Mouse (Mus musculus) adipose tissue, adult 10 weeks (tissue): ENCODE measurements around the gene Dcaf12l2. TPM values are rescaled to one million over a fixed set of nuclear protein-coding genes. Genes with fewer than 3 reads are reported as not detected.

Experiments used
- polyA plus RNA-seq: library from polyadenylated mRNA; stranded (reverse); fragments of 350-450 nt; fragmentation: Illumina TruSeq; extraction: RNeasy Lipid Tissue Mini Kit (QIAGEN cat#74804); gene quantifications from one replicate; pipeline ENCODE4 v1.2.3, GENCODE M21; 2014; ENCODE audit warnings: low read depth, low replicate concordance

The Dcaf12l2 gene
- polyA plus RNA-seq = 0.16 TPM

GRCm38 (mm10) chrX:44367646-44368521, at the start of gene Dcaf12l2:
Gene Dcaf12l2 (minus strand): TSS chrX:44368342.

